ENCODE assay signal across 8 mouse cellular contexts in genomic region chr12:100338055-100338454, GRCm38 (mm10).
DNase-seq lines count a peak whose midpoint lies in the region; ATAC-seq and TF ChIP-seq lines count a peak whose summit lies in the region.

No protein-coding gene starts in this region.

- H3K4me1 ChIP-seq in limb, embryonic 14.5 days (ENCODE audit: control insufficient read depth, insufficient read depth, low read length): no peaks in the 10 kb centered on the region
- no peaks in the 10 kb centered on the region for H3K4me1 ChIP-seq in limb, embryonic 10.5 days
- H3K4me1 ChIP-seq in lung, embryonic 14.5 days (ENCODE audit: insufficient read depth): no peaks in the 10 kb centered on the region
- H3K4me1 ChIP-seq in stomach, embryonic 15.5 days: no peaks in the 10 kb centered on the region

- H3K27me3 ChIP-seq in limb, embryonic 14.5 days (ENCODE audit: control insufficient read depth, insufficient read depth, low read length): no peaks in the 10 kb centered on the region
- no peaks in the 10 kb centered on the region for H3K27me3 ChIP-seq in limb, embryonic 10.5 days (ENCODE audit: low read depth, poor library complexity, severe bottlenecking)
- no peaks in the 10 kb centered on the region for H3K27me3 ChIP-seq in lung, embryonic 14.5 days (ENCODE audit: insufficient read depth, low read length)
- no peaks in the 10 kb centered on the region for H3K27me3 ChIP-seq in stomach, embryonic 15.5 days (replicated peaks)

- H3K9ac ChIP-seq in limb, embryonic 14.5 days (ENCODE audit: low read depth, low read length, severe bottlenecking): no peak overlapping the region
- no peak overlapping the region for H3K9ac ChIP-seq in lung, embryonic 14.5 days
- no peak overlapping the region for H3K9ac ChIP-seq in stomach, embryonic 15.5 days

- no peak overlapping the region for H3K4me3 ChIP-seq in limb, embryonic 14.5 days (replicated peaks; ENCODE audit: low read length)
- no peak overlapping the region for H3K4me3 ChIP-seq in limb, embryonic 10.5 days
- no peak overlapping the region for H3K4me3 ChIP-seq in lung, embryonic 14.5 days (ENCODE audit: low read depth, low read length)
- no peak overlapping the region for H3K4me3 ChIP-seq in stomach, embryonic 15.5 days (replicated peaks)

- no peak for DNase-seq in limb, embryonic 14.5 days (ENCODE audit: low spot score)
- DNase-seq in limb, embryonic 10.5 days (ENCODE audit: low spot score): no peak
- DNase-seq in cerebellum, postnatal 36 days: peak; percentile 59 to 65
- DNase-seq in lung, embryonic 14.5 days: peak; percentile 42
- no peak for DNase-seq in spleen, postnatal 36 days (ENCODE audit: low spot score in 2 of 2)
- no peak for DNase-seq in left cerebral cortex, postnatal 25 days (ENCODE audit: low spot score in 2 of 2)
- no peak for DNase-seq in kidney, adult 18-20 months

- TF ChIP-seq POLR2A in limb, embryonic 14.5 days (IDR thresholded peaks at IDR 0.05; ENCODE audit: borderline replicate concordance, extremely low read depth, insufficient read depth, insufficient read length): no peak

- no peaks in the 10 kb centered on the region for H3K9me3 ChIP-seq in limb, embryonic 14.5 days (ENCODE audit: control insufficient read depth, low read length)
- H3K9me3 ChIP-seq in limb, embryonic 10.5 days (replicated peaks): no peaks in the 10 kb centered on the region
- H3K9me3 ChIP-seq in lung, embryonic 14.5 days (ENCODE audit: low read depth, low read length): no peaks in the 10 kb centered on the region
- no peaks in the 10 kb centered on the region for H3K9me3 ChIP-seq in stomach, embryonic 15.5 days

- no peak overlapping the region for H3K4me2 ChIP-seq in limb, embryonic 14.5 days (replicated peaks; ENCODE audit: low read depth, low read length, severe bottlenecking)
- no peak overlapping the region for H3K4me2 ChIP-seq in lung, embryonic 14.5 days
- H3K4me2 ChIP-seq in stomach, embryonic 15.5 days: no peak overlapping the region

- H3K27ac ChIP-seq in limb, embryonic 14.5 days (replicated peaks; ENCODE audit: low read depth, low read length): no peak overlapping the region
- H3K27ac ChIP-seq in limb, embryonic 10.5 days: no peak overlapping the region
- no peak overlapping the region for H3K27ac ChIP-seq in lung, embryonic 14.5 days (ENCODE audit: low read depth)
- no peak overlapping the region for H3K27ac ChIP-seq in stomach, embryonic 15.5 days

- WGBS in limb, embryonic 14.5 days: 66% methylated on average over 3 of the region's 3 CpGs
- 59% methylated on average over 3 of the region's 3 CpGs for WGBS in limb, embryonic 10.5 days
- 50% methylated on average over 3 of the region's 3 CpGs for WGBS in lung, embryonic 14.5 days
- WGBS in stomach, embryonic 15.5 days: 47% methylated on average over 3 of the region's 3 CpGs

- peak; percentile 49 for TF ChIP-seq CTCF in lung, embryonic 14.5 days (IDR thresholded peaks at IDR 0.05; ENCODE audit: low read depth)

- peaks cover 7% of the 10 kb centered on the region for H3K36me3 ChIP-seq in limb, embryonic 14.5 days (ENCODE audit: control insufficient read depth, insufficient read depth, low read length)
- H3K36me3 ChIP-seq in limb, embryonic 10.5 days: 0 out of 2 replicates have a peak, but pooled peaks cover 8% of the 10 kb centered on the region
- H3K36me3 ChIP-seq in lung, embryonic 14.5 days (ENCODE audit: insufficient read depth): 0 out of 2 replicates have a peak, but pooled peaks cover 7% of the 10 kb centered on the region
- H3K36me3 ChIP-seq in stomach, embryonic 15.5 days: no peaks in the 10 kb centered on the region

- peak; percentile 44; the same call in 1 of the 2 replicates for ATAC-seq in limb, embryonic 14.5 days (ENCODE audit: low FRiP score, low read depth)
- ATAC-seq in lung, embryonic 14.5 days (ENCODE audit: insufficient read depth): no peak
- ATAC-seq in stomach, embryonic 15.5 days (ENCODE audit: insufficient read depth, low FRiP score, low read depth): 0 out of 2 replicates have a peak, but pooled peaks have one; percentile 8

- intact Hi-C loops in left cerebral cortex, postnatal 25 days (cut with DNase I): loop anchor here (2.0 kb wide), 1 partner anchor 135 kb away; no protein-coding TSS in a partner anchor

Comparison
In these comparisons a context has a peak if more than half of its experiments do, and no peak if none do; other contexts are left out.
1. DNase-seq: peak in cerebellum, postnatal 36 days (2 of 2) and lung, embryonic 14.5 days (single experiment); none in limb, embryonic 14.5 days (single experiment), limb, embryonic 10.5 days (single experiment), spleen, postnatal 36 days (0 of 2), left cerebral cortex, postnatal 25 days (0 of 2) and kidney, adult 18-20 months (single experiment).